Mouse (Mus musculus): ENCODE data around the gene Gm11037.

The Gm11037 gene

GRCm38 (mm10) chr2:131129836-131130235 lies 3.5 kb upstream of the Gm11037 start:
- no peak for DNase-seq

GRCm38 (mm10) chr2:131130849-131131248 lies 2.4 kb upstream of the Gm11037 start:
- DNase-seq, result no peak

GRCm38 (mm10) chr2:131132111-131132888 lies 997 bp upstream of the Gm11037 start:
- no peak for DNase-seq

GRCm38 (mm10) chr2:131134381-131134780 lies 1.1 kb downstream of the Gm11037 start:
- peak in 1 of 2 experiments; percentile 0 for DNase-seq

GRCm38 (mm10) chr2:131134826-131135400 lies 1.6 kb downstream of the Gm11037 start:
- DNase-seq, result peak in 1 of 2 experiments; percentile 0

GRCm38 (mm10) chr2:131135521-131136139 lies 2.3 kb downstream of the Gm11037 start:
- DNase-seq, result peak in 1 of 2 experiments; percentile 0

- DNase-seq, result no peak
These were observed 5.0 kb downstream of the Gm11037 start for GRCm38 (mm10) chr2:131138296-131138695.

- no peak for DNase-seq
These were observed 5.5 kb downstream of the Gm11037 start for GRCm38 (mm10) chr2:131138760-131139159.

GRCm38 (mm10) chr2:131139287-131139686 lies 6.0 kb downstream of the Gm11037 start:
- DNase-seq, result no peak

- DNase-seq, result no peak
These were observed 6.7 kb downstream of the Gm11037 start for GRCm38 (mm10) chr2:131139886-131140532.

- no peak for DNase-seq
These were observed 7.2 kb downstream of the Gm11037 start for GRCm38 (mm10) chr2:131140533-131140905.

GRCm38 (mm10) chr2:131141336-131141986 lies 8.2 kb downstream of the Gm11037 start:
- no peak for DNase-seq

GRCm38 (mm10) chr2:131142592-131142991 lies 9.3 kb downstream of the Gm11037 start:
- peak; percentile 21 to 50 for DNase-seq

GRCm38 (mm10) chr2:131143007-131143780 lies 9.9 kb downstream of the Gm11037 start:
- DNase-seq, result no peak

- no peak for DNase-seq
These were observed 11.8 kb downstream of the Gm11037 start for GRCm38 (mm10) chr2:131145121-131145520.

GRCm38 (mm10) chr2:131145536-131145935 lies 12.2 kb downstream of the Gm11037 start:
- no peak for DNase-seq

GRCm38 (mm10) chr2:131146193-131147042 lies 13.1 kb downstream of the Gm11037 start:
- no peak for DNase-seq

GRCm38 (mm10) chr2:131147043-131147365 lies 13.7 kb downstream of the Gm11037 start:
- DNase-seq, result no peak

GRCm38 (mm10) chr2:131148353-131149253 lies 15.3 kb downstream of the Gm11037 start:
- DNase-seq, result no peak

GRCm38 (mm10) chr2:131149254-131149578 lies 15.9 kb downstream of the Gm11037 start:
- no peak for DNase-seq

Data from spleen, adult 18-20 months (tissue).